Mouse (Mus musculus): ENCODE measurements around the gene Tmem267. TPM values are rescaled to one million over a fixed set of nuclear protein-coding genes. Genes with fewer than 3 reads are reported as not detected.
"Not testable (repeated sequence)": the region's sequence is repeated elsewhere in the genome, so short reads cannot be mapped to it uniquely, and the experiment has no call there.

Tmem267 gene
- polyA plus RNA-seq, 1 experiment from 2014 or later: 1.3 TPM

DNA sequence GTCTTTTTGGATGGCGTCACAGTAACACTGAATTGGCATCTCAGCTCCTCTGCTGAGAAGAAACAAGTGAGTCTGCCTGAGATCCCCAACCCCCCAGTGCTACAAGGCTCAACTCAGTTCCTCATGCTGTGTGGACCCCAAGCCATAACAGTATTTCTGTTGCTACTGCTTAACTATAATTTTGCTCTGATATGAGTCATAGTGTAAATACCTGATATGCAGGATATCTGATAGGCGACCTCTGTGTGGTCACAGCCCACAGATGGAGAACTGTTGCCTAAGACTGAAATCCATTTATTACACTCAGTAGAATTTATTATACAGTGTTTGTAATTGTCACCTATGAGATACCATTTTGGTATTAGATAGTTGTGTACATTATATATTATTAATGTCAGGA is 10.1 kb upstream of the Tmem267 start:
- WGBS: 89% methylated on average over 2 of the region's 2 CpGs
- peaks cover 7% of the 10 kb centered on the region for H3K36me3 ChIP-seq (ENCODE audit: control insufficient read depth, insufficient read depth, low read length)
- ATAC-seq (ENCODE audit: insufficient number of reproducible peaks, low FRiP score, low TSS enrichment, low read depth) (no peak), DNase-seq (ENCODE audit: low spot score) (no peak)
- no peaks in the 10 kb centered on the region for H3K9me3 ChIP-seq (ENCODE audit: control insufficient read depth, low read length)
- H3K4me1 ChIP-seq (ENCODE audit: control insufficient read depth, insufficient read depth, low read length): no peaks in the 10 kb centered on the region
- no peak overlapping the region for H3K4me3 ChIP-seq (ENCODE audit: low read depth, low read length)
- no peaks in the 10 kb centered on the region for H3K27me3 ChIP-seq (ENCODE audit: control insufficient read depth, insufficient read depth, low read length)
- no peak overlapping the region for H3K27ac ChIP-seq (replicated peaks; ENCODE audit: low read depth, low read length)
- no peak overlapping the region for H3K9ac ChIP-seq (ENCODE audit: low read length)
- no peak overlapping the region for H3K4me2 ChIP-seq (ENCODE audit: low read depth, severe bottlenecking)

DNA sequence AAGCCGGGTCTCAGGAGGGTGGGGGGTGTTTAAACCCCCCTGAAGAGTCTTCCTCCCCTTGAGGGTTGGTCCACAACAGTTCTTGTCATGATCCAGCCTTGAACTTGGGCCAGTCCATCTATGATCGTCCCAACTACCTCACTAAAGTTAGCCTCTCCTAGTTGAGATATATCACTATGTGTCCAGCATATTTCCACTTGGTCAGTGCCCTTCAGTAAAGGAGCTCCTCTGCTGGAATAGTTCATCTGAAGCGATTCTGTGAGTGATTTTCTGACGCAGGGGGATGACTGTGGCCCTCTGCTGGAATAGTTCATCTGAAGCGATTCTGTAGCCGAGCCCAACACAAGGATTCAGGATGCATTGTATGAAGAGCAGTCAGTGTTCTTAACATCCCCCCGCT is 485 bp upstream of the Tmem267 start:
- DNase-seq (ENCODE audit: low spot score) (no peak), ATAC-seq (ENCODE audit: insufficient number of reproducible peaks, low FRiP score, low TSS enrichment, low read depth) (no peak)
- Histone ChIP-seq H3K27me3 (ENCODE audit: control insufficient read depth, insufficient read depth, low read length) (no peaks in the 10 kb centered on the region), H3K27ac (replicated peaks; ENCODE audit: low read depth, low read length) (no peak overlapping the region), H3K4me1 (ENCODE audit: control insufficient read depth, insufficient read depth, low read length) (no peaks in the 10 kb centered on the region), H3K4me2 (ENCODE audit: low read depth, severe bottlenecking) (0 out of 2 replicates have a peak overlapping the region, but pooled peaks have one; percentile 8), H3K4me3 (ENCODE audit: low read depth, low read length) (no peak overlapping the region), H3K36me3 (ENCODE audit: control insufficient read depth, insufficient read depth, low read length) (peaks cover 12% of the 10 kb centered on the region), H3K9ac (ENCODE audit: low read length) (no peak overlapping the region), H3K9me3 (ENCODE audit: control insufficient read depth, low read length) (peaks cover 10% of the 10 kb centered on the region)
- WGBS: 69% methylated on average over 7 of the region's 7 CpGs

DNA sequence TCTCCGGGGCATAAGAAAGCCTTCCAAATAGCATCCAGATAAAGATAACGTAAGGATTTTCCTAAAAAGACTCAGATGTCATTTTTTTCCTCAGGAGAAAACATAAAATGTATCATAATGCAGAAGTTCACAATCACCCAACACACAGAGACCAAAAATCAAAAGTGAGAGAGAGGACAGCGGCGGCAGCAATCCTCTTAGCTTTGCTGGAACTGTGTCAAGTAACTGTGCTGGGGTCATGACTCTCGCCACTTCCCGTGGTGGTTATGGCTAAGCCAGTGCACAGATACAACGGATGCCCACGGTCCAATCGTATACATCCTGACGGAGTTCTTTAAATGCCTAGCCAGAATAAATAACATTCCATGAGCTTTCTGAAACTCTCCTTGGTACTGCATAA is 4.2 kb downstream of the Tmem267 start:
- not testable (repeated sequence) for H3K4me2 ChIP-seq (ENCODE audit: low read depth, severe bottlenecking); H3K27me3 ChIP-seq (ENCODE audit: control insufficient read depth, insufficient read depth, low read length); H3K36me3 ChIP-seq (ENCODE audit: control insufficient read depth, insufficient read depth, low read length); H3K9ac ChIP-seq (ENCODE audit: low read length); H3K4me1 ChIP-seq (ENCODE audit: control insufficient read depth, insufficient read depth, low read length); H3K27ac ChIP-seq (replicated peaks; ENCODE audit: low read depth, low read length); H3K4me3 ChIP-seq (ENCODE audit: low read depth, low read length)
- ATAC-seq (ENCODE audit: insufficient number of reproducible peaks, low FRiP score, low TSS enrichment, low read depth) (0 out of 2 replicates have a peak, but pooled peaks have one; percentile 11), DNase-seq (ENCODE audit: low spot score) (peak; percentile 39)
- peaks cover 14% of the 10 kb centered on the region for H3K9me3 ChIP-seq (ENCODE audit: control insufficient read depth, low read length)
- 93% methylated on average over 10 of the region's 10 CpGs for WGBS

DNA sequence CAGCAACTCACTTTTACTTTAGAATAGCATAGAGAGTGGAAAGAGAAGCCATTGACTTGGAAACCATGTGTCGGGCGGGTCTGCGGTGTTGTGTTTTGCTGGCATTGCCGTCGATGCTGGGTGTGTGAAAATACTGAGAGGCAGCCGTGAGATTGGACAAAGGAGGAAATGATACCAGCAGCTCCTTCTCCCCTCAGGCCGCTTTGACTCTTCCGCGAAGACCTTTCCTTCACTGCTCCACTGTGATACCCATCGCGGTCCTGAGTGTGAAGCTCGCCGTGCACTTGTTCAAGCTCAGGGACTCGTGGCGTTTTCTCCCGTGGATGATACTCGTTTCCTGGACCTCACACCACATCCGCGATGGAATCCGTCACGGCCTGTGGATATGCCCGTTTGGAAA is 7.1 kb downstream of the Tmem267 start:
- H3K4me2 ChIP-seq (ENCODE audit: low read depth, severe bottlenecking); H3K4me3 ChIP-seq (ENCODE audit: low read depth, low read length); H3K27me3 ChIP-seq (ENCODE audit: control insufficient read depth, insufficient read depth, low read length); DNase-seq (ENCODE audit: low spot score); H3K4me1 ChIP-seq (ENCODE audit: control insufficient read depth, insufficient read depth, low read length); H3K27ac ChIP-seq (replicated peaks; ENCODE audit: low read depth, low read length); H3K9ac ChIP-seq (ENCODE audit: low read length); H3K36me3 ChIP-seq (ENCODE audit: control insufficient read depth, insufficient read depth, low read length): not testable (repeated sequence)
- WGBS: 94% methylated on average over 10 of the region's 22 CpGs
- peak; percentile 17; the same call in 1 of the 2 replicates for ATAC-seq (ENCODE audit: insufficient number of reproducible peaks, low FRiP score, low TSS enrichment, low read depth)
- H3K9me3 ChIP-seq (ENCODE audit: control insufficient read depth, low read length): peaks cover 13% of the 10 kb centered on the region

DNA sequence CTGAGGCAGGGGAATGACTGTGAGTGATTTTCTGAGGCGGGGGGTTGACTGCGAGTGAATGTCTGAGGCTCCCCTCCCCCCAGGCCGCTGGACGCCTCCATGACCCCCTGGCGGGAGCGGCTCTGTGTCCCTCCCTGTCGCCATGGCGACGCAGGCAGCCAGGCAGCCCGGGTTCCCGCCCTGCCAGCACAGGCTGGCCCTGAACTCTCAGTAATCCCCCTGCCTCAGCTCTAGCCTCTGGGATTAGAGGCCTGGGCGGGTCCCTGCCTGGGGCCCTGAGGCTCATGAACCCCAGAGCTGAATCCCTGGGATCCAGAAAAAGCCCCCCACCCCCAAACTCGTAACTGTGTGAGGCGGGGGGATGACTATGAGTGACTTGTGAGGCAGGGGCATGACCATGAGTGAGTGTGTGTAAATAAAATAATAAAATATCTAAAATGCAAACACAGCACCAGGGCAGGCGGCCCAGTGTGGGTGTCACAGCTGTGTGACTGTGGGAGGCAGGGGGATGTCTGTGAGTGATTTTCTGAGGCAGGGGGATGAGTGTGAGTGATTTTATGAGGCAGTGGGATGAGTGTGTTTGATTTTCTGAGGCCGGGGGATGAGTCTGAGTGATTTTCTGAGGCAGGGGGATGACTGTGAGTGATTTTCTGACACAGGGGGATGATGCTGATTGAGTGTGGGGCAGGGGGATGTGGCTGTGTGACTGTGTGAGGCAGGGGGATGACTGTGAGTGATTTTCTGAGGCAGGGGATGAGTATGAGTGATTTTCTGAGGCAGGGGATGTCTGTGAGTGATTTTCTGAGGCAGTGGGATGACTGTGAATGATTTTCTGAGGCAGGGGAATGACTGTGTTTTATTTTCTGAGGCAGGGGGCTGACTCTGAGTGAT is 108.7 kb downstream of the Tmem267 start:
- peak; percentile 79 for DNase-seq (ENCODE audit: low spot score)
- H3K9ac ChIP-seq (ENCODE audit: low read length): not testable (repeated sequence)
- WGBS: 72% methylated on average over 15 of the region's 16 CpGs

DNA sequence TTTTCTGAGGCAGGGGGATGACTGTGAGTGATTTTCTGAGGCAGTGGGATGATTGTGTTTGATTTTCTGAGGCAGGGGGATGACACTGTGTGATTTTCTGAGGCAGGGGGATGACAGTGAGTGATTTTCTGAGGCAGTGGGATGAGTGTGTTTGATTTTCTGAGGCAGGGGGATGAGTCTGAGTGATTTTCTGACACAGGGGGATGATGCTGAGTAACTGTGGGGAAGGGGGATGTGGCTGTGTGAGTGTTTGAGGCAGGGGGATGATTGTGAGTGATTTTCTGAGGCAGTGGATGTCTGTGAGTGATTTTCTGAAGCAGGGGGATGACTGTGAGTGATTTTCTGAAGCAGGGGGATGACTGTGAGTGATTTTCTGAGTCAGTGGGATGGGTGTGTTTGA is 110.6 kb downstream of the Tmem267 start:
- not testable (repeated sequence) for H3K36me3 ChIP-seq (ENCODE audit: control insufficient read depth, insufficient read depth, low read length); H3K27ac ChIP-seq (replicated peaks; ENCODE audit: low read depth, low read length); ATAC-seq (ENCODE audit: insufficient number of reproducible peaks, low FRiP score, low TSS enrichment, low read depth); H3K9ac ChIP-seq (ENCODE audit: low read length); H3K4me1 ChIP-seq (ENCODE audit: control insufficient read depth, insufficient read depth, low read length); H3K27me3 ChIP-seq (ENCODE audit: control insufficient read depth, insufficient read depth, low read length); H3K4me3 ChIP-seq (ENCODE audit: low read depth, low read length); H3K4me2 ChIP-seq (ENCODE audit: low read depth, severe bottlenecking)
- peaks cover 17% of the 10 kb centered on the region for H3K9me3 ChIP-seq (ENCODE audit: control insufficient read depth, low read length)
- DNase-seq (ENCODE audit: low spot score): peak; percentile 53

More for the DNA sequence above, 108.7 kb downstream of the Tmem267 start:
- H3K4me1 ChIP-seq (ENCODE audit: control insufficient read depth, insufficient read depth, low read length); H3K27me3 ChIP-seq (ENCODE audit: control insufficient read depth, insufficient read depth, low read length); H3K36me3 ChIP-seq (ENCODE audit: control insufficient read depth, insufficient read depth, low read length); H3K4me2 ChIP-seq (ENCODE audit: low read depth, severe bottlenecking); H3K4me3 ChIP-seq (ENCODE audit: low read depth, low read length); H3K27ac ChIP-seq (replicated peaks; ENCODE audit: low read depth, low read length): not testable (repeated sequence)
- H3K9me3 ChIP-seq (ENCODE audit: control insufficient read depth, low read length): peaks cover 17% of the 10 kb centered on the region
- peak; percentile 95 for ATAC-seq (ENCODE audit: insufficient number of reproducible peaks, low FRiP score, low TSS enrichment, low read depth)

DNA sequence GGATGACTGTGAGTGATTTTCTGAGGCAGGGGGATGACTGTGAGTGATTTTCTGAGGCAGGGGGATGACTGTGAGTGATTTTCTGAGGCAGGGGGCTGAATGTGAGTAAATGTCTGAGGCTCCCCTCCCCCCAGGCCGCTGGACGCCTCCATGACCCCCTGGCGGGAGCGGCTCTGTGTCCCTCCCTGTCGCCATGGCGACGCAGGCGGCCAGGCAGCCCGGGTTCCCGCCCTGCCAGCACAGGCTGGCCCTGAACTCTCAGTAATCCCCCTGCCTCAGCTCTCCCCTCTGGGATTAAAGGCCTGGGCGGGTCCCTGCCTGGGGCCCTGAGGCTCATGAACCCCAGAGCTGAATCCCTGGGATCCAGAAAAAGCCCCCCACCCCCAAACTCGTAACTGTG is 111.2 kb downstream of the Tmem267 start:
- WGBS: 80% methylated on average over 10 of the region's 12 CpGs
- H3K9ac ChIP-seq (ENCODE audit: low read length); H3K27me3 ChIP-seq (ENCODE audit: control insufficient read depth, insufficient read depth, low read length); H3K4me3 ChIP-seq (ENCODE audit: low read depth, low read length); H3K36me3 ChIP-seq (ENCODE audit: control insufficient read depth, insufficient read depth, low read length); ATAC-seq (ENCODE audit: insufficient number of reproducible peaks, low FRiP score, low TSS enrichment, low read depth); H3K27ac ChIP-seq (replicated peaks; ENCODE audit: low read depth, low read length); DNase-seq (ENCODE audit: low spot score); H3K4me1 ChIP-seq (ENCODE audit: control insufficient read depth, insufficient read depth, low read length); H3K4me2 ChIP-seq (ENCODE audit: low read depth, severe bottlenecking): not testable (repeated sequence)
- H3K9me3 ChIP-seq (ENCODE audit: control insufficient read depth, low read length): peaks cover 19% of the 10 kb centered on the region

DNA sequence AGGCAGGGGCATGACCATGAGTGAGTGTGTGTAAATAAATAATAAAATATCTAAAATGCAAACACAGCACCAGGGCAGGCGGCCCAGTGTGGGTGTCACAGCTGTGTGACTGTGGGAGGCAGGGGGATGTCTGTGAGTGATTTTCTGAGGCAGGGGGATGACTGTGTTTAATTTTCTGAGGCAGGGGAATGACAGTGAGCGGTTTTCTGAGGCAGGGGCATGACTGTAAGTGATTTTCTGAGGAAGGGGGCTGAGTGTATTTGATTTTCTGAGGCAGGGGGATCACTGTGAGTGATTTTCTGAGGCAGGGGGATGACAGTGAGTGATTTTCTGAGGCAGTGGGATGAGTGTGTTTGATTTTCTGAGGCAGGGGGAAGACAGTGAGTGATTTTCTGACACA is 111.7 kb downstream of the Tmem267 start:
- not testable (repeated sequence) for H3K4me3 ChIP-seq (ENCODE audit: low read depth, low read length); ATAC-seq (ENCODE audit: insufficient number of reproducible peaks, low FRiP score, low TSS enrichment, low read depth); H3K36me3 ChIP-seq (ENCODE audit: control insufficient read depth, insufficient read depth, low read length); H3K27me3 ChIP-seq (ENCODE audit: control insufficient read depth, insufficient read depth, low read length); H3K4me1 ChIP-seq (ENCODE audit: control insufficient read depth, insufficient read depth, low read length); H3K9ac ChIP-seq (ENCODE audit: low read length); H3K4me2 ChIP-seq (ENCODE audit: low read depth, severe bottlenecking); DNase-seq (ENCODE audit: low spot score); H3K27ac ChIP-seq (replicated peaks; ENCODE audit: low read depth, low read length)
- H3K9me3 ChIP-seq (ENCODE audit: control insufficient read depth, low read length): peaks cover 19% of the 10 kb centered on the region
- 76% methylated on average over 2 of the region's 2 CpGs for WGBS

Measured in limb, embryonic 11.5 days (tissue).